Mouse (Mus musculus) neural tube, embryonic 13.5 days (tissue): ENCODE measurements at regions not wholly inside any gene's neighbourhood (a gene's known extent, or its start where the extent isn't known, plus 50 kb on each side); places are given as distances from the start of the nearest gene placed in this dataset.

ENCODE experiments used
- ATAC-seq: fragments of 200-750 bp; cut with Nextera tagmentation; 2 replicates; pipeline ENCODE4 v1.8.0; 2017; ENCODE audit warnings: low read depth, mild to moderate bottlenecking, moderate TSS enrichment, moderate library complexity
- H3K27ac ChIP-seq: fragments of 300-500 bp; sonication (generic); replicated peaks from 2 replicates; pipeline ENCODE4 v1.5.1; 2015; ENCODE audit warnings: moderate library complexity, mild to moderate bottlenecking, inconsistent platforms
- H3K27me3 ChIP-seq: fragments of 300-500 bp; sonication (generic); 2 replicates; pipeline ENCODE4 v1.6.1; 2015; ENCODE audit warnings: mild to moderate bottlenecking, inconsistent platforms
- H3K36me3 ChIP-seq: fragments of 300-500 bp; sonication (generic); 2 replicates; pipeline ENCODE4 v1.6.1; 2015; ENCODE audit warnings: mild to moderate bottlenecking, inconsistent platforms
- H3K4me1 ChIP-seq: fragments of 300-500 bp; sonication (generic); replicated peaks from 2 replicates; pipeline ENCODE4 v1.6.1; 2015; ENCODE audit warnings: inconsistent platforms
- H3K4me2 ChIP-seq: fragments of 300-500 bp; sonication (generic); 2 replicates; pipeline ENCODE4 v1.6.1; 2015; ENCODE audit warnings: inconsistent platforms, mild to moderate bottlenecking, moderate library complexity
- H3K4me3 ChIP-seq: fragments of 300-500 bp; sonication (generic); 2 replicates; pipeline ENCODE4 v1.5.1; 2015; ENCODE audit warnings: mild to moderate bottlenecking, inconsistent platforms
- H3K9ac ChIP-seq: fragments of 300-500 bp; sonication (generic); 2 replicates; pipeline ENCODE4 v1.6.1; 2015; ENCODE audit warnings: moderate library complexity, mild to moderate bottlenecking, inconsistent platforms
- H3K9me3 ChIP-seq: fragments of 300-500 bp; sonication (generic); 2 replicates; pipeline ENCODE4 v1.6.1; 2016; ENCODE audit warnings: inconsistent platforms
- WGBS: fragments of 180-500 bp; shearing (Covaris S2); methylation state at CpG from one replicate; pipeline ENCODE4 v1.1.7; 2015; 5-methylcytosine and 5-hydroxymethylcytosine counted together

GRCm38 (mm10) chr8:23314275-23315123, 903.3 kb downstream of the Mrps31 start:
- H3K27me3 ChIP-seq, result no peaks in the 10 kb centered on the region
- no peak for ATAC-seq
- no peak overlapping the region for H3K27ac ChIP-seq
- no peaks in the 10 kb centered on the region for H3K36me3 ChIP-seq
- no peak overlapping the region for H3K4me3 ChIP-seq
- WGBS, result 72% methylated on average over 16 of the region's 16 CpGs
- H3K9ac ChIP-seq, result no peak overlapping the region
- H3K9me3 ChIP-seq, result peaks cover 3% of the 10 kb centered on the region; the same call in 1 of the 2 replicates
- no peaks in the 10 kb centered on the region for H3K4me1 ChIP-seq
- H3K4me2 ChIP-seq, result no peak overlapping the region

GRCm38 (mm10) chr8:23319556-23319955, 908.4 kb downstream of the Mrps31 start:
- WGBS, result 56% methylated on average over 9 of the region's 9 CpGs
- Histone ChIP-seq H3K36me3 (no peaks in the 10 kb centered on the region), H3K27ac (no peak overlapping the region), H3K4me2 (no peak overlapping the region), H3K9me3 (no peaks in the 10 kb centered on the region), H3K4me3 (no peak overlapping the region), H3K4me1 (no peaks in the 10 kb centered on the region), H3K27me3 (no peaks in the 10 kb centered on the region), H3K9ac (no peak overlapping the region)
- ATAC-seq, result no peak

- no peaks in the 10 kb centered on the region for H3K9me3 ChIP-seq
These were observed 910.0 kb downstream of the Mrps31 start for GRCm38 (mm10) chr8:23321166-23321565.

GRCm38 (mm10) chr8:23327283-23327682, 916.1 kb downstream of the Mrps31 start:
- Histone ChIP-seq H3K27ac (no peak overlapping the region), H3K36me3 (no peaks in the 10 kb centered on the region), H3K9ac (no peak overlapping the region), H3K4me3 (no peak overlapping the region), H3K4me1 (no peaks in the 10 kb centered on the region), H3K4me2 (no peak overlapping the region), H3K9me3 (no peaks in the 10 kb centered on the region), H3K27me3 (no peaks in the 10 kb centered on the region)
- WGBS, result 86% methylated on average over 4 of the region's 4 CpGs
- ATAC-seq, result no peak

More at GRCm38 (mm10) chr8:23321166-23321565, 910.0 kb downstream of the Mrps31 start:
- Histone ChIP-seq H3K9ac (no peak overlapping the region), H3K27me3 (no peaks in the 10 kb centered on the region), H3K4me1 (no peaks in the 10 kb centered on the region), H3K27ac (no peak overlapping the region), H3K4me3 (no peak overlapping the region), H3K4me2 (no peak overlapping the region), H3K36me3 (no peaks in the 10 kb centered on the region)
- WGBS, result 80% methylated on average over 5 of the region's 5 CpGs
- no peak for ATAC-seq

GRCm38 (mm10) chr8:23344161-23344560, 933.0 kb downstream of the Mrps31 start:
- WGBS, result 21% methylated on average over 4 of the region's 4 CpGs
- Histone ChIP-seq H3K4me3 (no peak overlapping the region), H3K27me3 (no peaks in the 10 kb centered on the region), H3K9me3 (peaks cover 5% of the 10 kb centered on the region; the same call in 1 of the 2 replicates), H3K4me1 (no peaks in the 10 kb centered on the region), H3K27ac (no peak overlapping the region), H3K9ac (no peak overlapping the region), H3K4me2 (no peak overlapping the region), H3K36me3 (no peaks in the 10 kb centered on the region)
- ATAC-seq, result no peak

- Histone ChIP-seq H3K9me3 (no peaks in the 10 kb centered on the region), H3K4me1 (no peaks in the 10 kb centered on the region), H3K36me3 (no peaks in the 10 kb centered on the region), H3K4me2 (no peak overlapping the region), H3K9ac (no peak overlapping the region), H3K4me3 (no peak overlapping the region), H3K27ac (no peak overlapping the region), H3K27me3 (no peaks in the 10 kb centered on the region)
- no peak for ATAC-seq
- 85% methylated on average over 15 of the region's 15 CpGs for WGBS
These were observed 940.3 kb downstream of the Mrps31 start for GRCm38 (mm10) chr8:23351367-23351930.

- Histone ChIP-seq H3K9ac (no peak overlapping the region), H3K4me1 (no peaks in the 10 kb centered on the region), H3K36me3 (no peaks in the 10 kb centered on the region), H3K4me2 (no peak overlapping the region), H3K4me3 (no peak overlapping the region), H3K27me3 (no peaks in the 10 kb centered on the region), H3K27ac (no peak overlapping the region), H3K9me3 (no peaks in the 10 kb centered on the region)
- 47% methylated on average over 6 of the region's 6 CpGs for WGBS
- no peak for ATAC-seq
These were observed 941.3 kb downstream of the Mrps31 start for GRCm38 (mm10) chr8:23352259-23353106.

- no peak for ATAC-seq
- H3K36me3 ChIP-seq, result no peaks in the 10 kb centered on the region
- peaks cover 18% of the 10 kb centered on the region for H3K9me3 ChIP-seq
- no peak overlapping the region for H3K9ac ChIP-seq
- no peaks in the 10 kb centered on the region for H3K27me3 ChIP-seq
- 38% methylated on average over 12 of the region's 12 CpGs for WGBS
- H3K27ac ChIP-seq, result no peak overlapping the region
- no peak overlapping the region for H3K4me3 ChIP-seq
- no peak overlapping the region for H3K4me2 ChIP-seq
- H3K4me1 ChIP-seq, result peaks cover 5% of the 10 kb centered on the region
These were observed 949.0 kb downstream of the Mrps31 start for GRCm38 (mm10) chr8:23360061-23360622.

- peak; percentile 91 for ATAC-seq
- H3K27ac ChIP-seq, result peak overlapping the region; percentile 24; the same call in 1 of the 2 replicates
- 6% methylated on average over 9 of the region's 9 CpGs for WGBS
- H3K9me3 ChIP-seq, result peaks cover 21% of the 10 kb centered on the region
- peak overlapping the region; percentile 43 for H3K9ac ChIP-seq
- no peak overlapping the region for H3K4me3 ChIP-seq
- no peaks in the 10 kb centered on the region for H3K27me3 ChIP-seq
- peaks cover 5% of the 10 kb centered on the region for H3K4me1 ChIP-seq
- no peak overlapping the region for H3K4me2 ChIP-seq
- no peaks in the 10 kb centered on the region for H3K36me3 ChIP-seq
These were observed 949.7 kb downstream of the Mrps31 start for GRCm38 (mm10) chr8:23360850-23361274.
